Mouse (Mus musculus) cerebellum, postnatal 25 days (tissue): ENCODE measurements around the gene Tmem108.

ENCODE experiments used
- DNase-seq, 2 experiments: peaks; one replicate each; pipeline ENCODE4 v3.0.0; 2021; ENCODE audit warnings: mixed read lengths in 2 of 2

Tmem108 gene

GRCm38 (mm10) chr9:103440597-103440996 is 321.0 kb downstream of the Tmem108 start:
- DNase-seq = no peak

- DNase-seq = no peak
These were observed 324.5 kb downstream of the Tmem108 start for GRCm38 (mm10) chr9:103437104-103437503.

GRCm38 (mm10) chr9:103434116-103434515 is 327.5 kb downstream of the Tmem108 start:
- DNase-seq = no peak
